Mouse (Mus musculus): ENCODE data around the gene Ppp1r12b.

Ppp1r12b gene

GRCm38 (mm10) chr1:134955637-134956176 lies at the start of gene Ppp1r12b:
Ppp1r12b (minus strand) TSS chr1:134955942.
- DNase-seq, result peak; percentile 97 to 99

GRCm38 (mm10) chr1:135003346-135003745 lies 47.6 kb upstream of the Ppp1r12b start:
- DNase-seq, result no peak

DNA sequence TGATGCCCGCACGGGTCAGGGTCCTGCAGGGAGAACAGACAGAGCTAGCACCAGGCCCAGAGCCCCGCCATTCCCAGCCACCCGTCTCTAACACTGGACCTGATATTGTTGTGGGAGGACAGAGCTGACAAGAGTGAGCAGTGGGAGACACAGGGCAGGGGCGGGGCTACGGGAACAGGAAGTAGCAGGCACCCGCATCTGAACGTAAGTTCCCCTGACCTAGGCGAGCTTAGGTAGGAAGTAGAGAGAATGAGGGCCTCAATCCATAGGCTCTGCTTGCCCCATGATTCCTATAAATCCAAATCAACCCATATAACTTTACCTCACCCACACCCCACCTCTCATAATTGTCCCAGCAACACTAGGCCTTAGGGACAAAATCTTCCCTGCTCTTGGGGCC lies 44.8 kb upstream of the Ppp1r12b start:
- DNase-seq, result no peak

- DNase-seq, result peak; percentile 45 to 62
Measured at GRCm38 (mm10) chr1:134998231-134998630, 42.5 kb upstream of the Ppp1r12b start.

DNA sequence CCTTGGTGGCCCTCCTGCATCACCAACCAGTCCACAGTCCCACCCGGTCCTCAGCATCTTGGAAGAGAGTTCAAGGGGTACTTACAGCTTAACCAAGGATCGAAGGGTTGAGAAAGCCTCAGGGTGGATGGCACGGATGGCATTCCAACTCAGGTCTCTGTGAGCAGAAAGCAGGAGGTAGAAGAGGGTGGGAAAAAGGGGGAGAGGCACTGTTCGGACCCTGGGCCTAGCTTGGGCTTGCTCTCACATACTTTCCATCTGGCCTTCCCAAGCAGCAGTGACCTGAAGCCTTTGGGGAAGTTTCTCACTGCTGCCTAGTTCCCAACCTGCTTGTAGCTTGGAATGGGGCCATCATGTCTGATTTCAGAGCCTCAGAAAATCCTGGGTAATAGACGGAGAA lies 41.8 kb upstream of the Ppp1r12b start:
- no peak for DNase-seq

GRCm38 (mm10) chr1:134996471-134996870 lies 40.7 kb upstream of the Ppp1r12b start:
- DNase-seq, result no peak

- DNase-seq, result peak in 1 of 2 experiments; percentile 37
Measured at GRCm38 (mm10) chr1:134995954-134996353, 40.2 kb upstream of the Ppp1r12b start.

GRCm38 (mm10) chr1:134995437-134995836 lies 39.7 kb upstream of the Ppp1r12b start:
- DNase-seq, result peak; percentile 34 to 49

- no peak for DNase-seq
Measured at GRCm38 (mm10) chr1:134994739-134995138, 39.0 kb upstream of the Ppp1r12b start.

DNA sequence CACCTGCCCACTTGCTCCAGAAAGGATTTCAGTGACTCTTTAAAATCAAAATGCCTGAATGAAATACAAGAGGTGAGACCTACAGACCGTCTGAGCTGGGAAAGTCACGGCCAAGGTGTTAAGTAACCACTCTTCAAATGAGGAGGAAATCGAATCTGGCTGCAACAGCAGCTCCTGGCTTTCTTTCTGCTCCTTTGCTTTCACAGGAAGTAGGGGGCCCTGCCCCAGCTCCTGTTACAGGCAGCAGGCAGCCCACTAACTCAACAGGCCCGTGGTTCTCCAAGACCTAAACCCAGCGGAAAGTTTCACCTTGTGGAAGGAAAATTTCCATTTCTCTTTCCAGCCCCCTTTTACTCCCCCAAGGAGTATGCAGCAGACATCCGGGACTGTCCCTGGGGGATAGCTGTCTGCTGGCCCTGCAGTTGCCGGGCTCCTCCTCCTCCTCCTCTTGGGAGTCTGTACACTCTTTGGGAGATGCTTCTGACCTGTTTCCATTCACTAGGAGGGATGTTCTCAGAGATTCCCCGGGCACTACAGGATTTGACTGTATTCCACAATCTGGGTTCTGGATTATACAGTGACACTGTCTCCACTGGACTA lies 36.4 kb upstream of the Ppp1r12b start:
- DNase-seq, result no peak

DNA sequence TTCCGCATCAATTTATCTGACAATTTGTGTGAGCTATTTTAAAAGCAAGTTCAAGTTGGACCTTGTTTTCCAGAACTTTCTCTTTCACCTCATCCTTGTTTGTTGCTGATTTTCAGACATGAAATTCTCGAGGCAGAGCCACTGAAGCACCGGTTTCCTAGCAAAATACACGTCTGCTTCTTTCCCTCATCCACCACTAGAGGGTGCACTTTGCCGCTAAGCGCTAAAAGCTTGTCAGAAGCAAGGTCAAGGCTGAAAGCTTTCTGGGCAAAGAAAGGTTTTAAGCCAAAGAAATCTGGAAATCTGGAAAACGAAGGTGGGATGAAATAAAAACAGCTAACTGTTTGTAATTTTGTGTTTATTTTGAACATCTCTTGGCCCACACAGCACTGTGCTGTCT lies 33.6 kb upstream of the Ppp1r12b start:
- DNase-seq, result peak; percentile 92 to 96

GRCm38 (mm10) chr1:134987962-134988341 lies 32.2 kb upstream of the Ppp1r12b start:
- no peak for DNase-seq

- DNase-seq, result peak; percentile 80 to 83
Measured at GRCm38 (mm10) chr1:134987173-134987961, 31.6 kb upstream of the Ppp1r12b start.

- DNase-seq, result peak in 1 of 2 experiments; percentile 30
Measured at GRCm38 (mm10) chr1:134972920-134973319, 17.2 kb upstream of the Ppp1r12b start.

DNA sequence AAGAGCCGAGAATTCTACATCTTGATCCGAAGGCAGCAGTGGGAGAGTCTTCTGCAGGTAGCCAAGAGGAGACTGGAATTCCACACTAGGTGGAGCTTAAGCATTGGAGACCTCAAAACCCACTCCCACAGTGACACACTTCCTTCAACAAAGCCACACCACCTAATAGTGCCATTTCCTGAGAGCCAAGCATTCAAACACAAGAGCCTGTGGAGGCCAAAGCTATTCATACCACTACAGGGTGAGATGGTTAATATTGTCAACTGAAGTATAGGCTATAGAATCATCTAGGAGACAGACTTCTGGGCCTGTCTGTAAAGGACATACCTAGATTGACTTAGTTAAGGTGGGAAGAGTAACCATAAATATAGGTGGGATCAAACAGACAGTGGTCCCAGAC lies 9.7 kb upstream of the Ppp1r12b start:
- DNase-seq, result no peak

DNA sequence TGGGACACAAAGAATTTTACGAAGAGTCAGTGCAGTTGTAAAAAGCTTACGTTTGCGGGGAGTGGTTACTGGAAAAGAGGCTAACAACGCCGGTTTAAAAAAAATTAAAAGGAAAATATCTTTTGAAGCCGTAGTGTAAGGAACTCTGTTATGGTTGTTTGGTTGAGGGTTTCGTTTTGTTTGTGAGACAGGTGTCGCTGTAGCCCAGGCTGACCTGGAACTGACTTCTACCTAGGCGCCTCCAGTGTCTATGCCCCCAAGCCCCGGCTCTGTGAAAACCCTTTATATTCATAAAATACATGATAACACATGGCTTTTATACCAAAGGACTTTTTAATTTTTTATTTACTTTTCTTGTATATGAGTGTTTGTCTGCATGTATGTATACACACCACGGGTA lies 7.1 kb upstream of the Ppp1r12b start:
- DNase-seq, result peak; percentile 49 to 54

- peak; percentile 98 for DNase-seq
Measured at GRCm38 (mm10) chr1:134962053-134962803, 6.5 kb upstream of the Ppp1r12b start, which contains the start of gene Ube2t. Ube2t (plus strand) TSS chr1:134962565.

- DNase-seq, result no peak
Measured at GRCm38 (mm10) chr1:134960634-134961033, 4.9 kb upstream of the Ppp1r12b start.

DNA sequence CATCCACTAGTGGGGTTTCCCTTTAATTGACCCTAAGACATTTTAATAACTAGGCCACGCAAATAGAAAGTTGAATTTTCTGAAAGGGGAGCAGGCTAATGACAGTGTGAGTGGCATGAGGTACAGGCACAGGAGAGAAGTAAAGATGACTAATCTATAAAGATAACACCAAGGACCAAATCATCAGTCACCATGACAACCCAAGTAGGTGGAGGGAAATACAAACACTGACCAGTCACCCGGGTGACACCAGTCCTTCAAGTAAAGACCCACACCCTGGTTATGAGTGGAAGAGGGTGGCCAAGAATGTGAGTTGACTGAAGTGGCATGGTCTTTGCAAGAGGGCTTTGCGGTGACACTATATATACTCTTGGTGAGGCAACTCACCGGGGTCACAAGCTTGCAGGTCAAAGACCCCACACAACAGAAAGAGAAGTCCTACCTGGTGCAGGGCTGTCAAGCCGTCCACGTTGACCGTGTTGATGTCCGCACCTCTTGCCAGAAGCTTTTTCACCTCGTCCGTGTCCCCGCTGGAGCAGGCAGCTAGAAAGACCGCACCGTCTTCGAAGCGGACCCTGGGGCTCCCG lies 599 bp downstream of the Ppp1r12b start:
- no peak for DNase-seq

DNA sequence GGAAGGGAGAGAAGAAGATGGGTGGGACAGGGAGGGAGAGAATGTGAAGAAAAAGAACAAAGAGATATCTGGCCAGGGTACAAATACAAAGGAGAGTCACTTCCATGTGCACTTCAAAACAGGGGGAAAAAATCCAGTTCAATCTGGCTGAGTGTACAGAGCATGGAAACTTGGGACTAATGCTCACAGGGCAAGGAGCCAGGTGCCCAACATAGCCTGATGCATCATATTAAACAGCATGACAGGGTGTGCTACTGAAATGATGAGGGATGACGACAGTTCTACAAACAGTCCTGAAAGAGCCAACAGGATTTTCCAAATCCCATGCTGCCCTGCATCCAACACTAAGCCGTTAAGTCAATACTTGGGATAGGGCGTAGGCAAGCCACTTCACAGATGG lies 5.8 kb downstream of the Ppp1r12b start:
- peak; percentile 45 to 55 for DNase-seq

- DNase-seq, result no peak
Measured at GRCm38 (mm10) chr1:134947590-134947989, 8.2 kb downstream of the Ppp1r12b start.

GRCm38 (mm10) chr1:134942898-134943297 lies 12.8 kb downstream of the Ppp1r12b start:
- DNase-seq, result no peak

DNA sequence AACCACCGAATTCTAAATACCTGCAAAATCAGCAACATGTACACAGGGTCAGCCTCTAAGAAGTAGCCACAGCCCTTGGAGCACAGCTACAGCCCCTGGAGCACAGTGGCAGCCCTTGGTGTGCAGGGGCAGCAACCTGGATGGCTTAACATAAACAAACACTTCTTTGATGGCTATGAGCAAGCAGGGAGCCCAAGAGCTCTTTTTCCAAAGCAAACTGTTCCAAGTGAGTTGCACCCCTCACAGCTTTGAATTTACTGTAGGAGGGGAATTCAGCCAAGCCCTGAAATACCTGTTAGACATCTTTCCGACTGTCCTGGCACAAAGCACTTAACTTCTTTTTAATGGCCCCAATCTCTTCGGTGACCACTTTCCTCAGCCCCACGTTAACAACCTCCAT lies 14.9 kb downstream of the Ppp1r12b start:
- no peak for DNase-seq

Data from cerebellum, postnatal 10 days (tissue).